Mouse (Mus musculus) cerebellum, postnatal 10 days (tissue): Measurements from ENCODE around the gene Tbx2.
A peak's percentile ranks its signal among the peaks of the same experiment; 100 is the strongest.

Source experiments
- DNase-seq, 2 experiments: peaks; one replicate each; pipeline ENCODE4 v3.0.0; 2021; ENCODE audit warnings: mixed read lengths in 2 of 2

The Tbx2 gene

DNA sequence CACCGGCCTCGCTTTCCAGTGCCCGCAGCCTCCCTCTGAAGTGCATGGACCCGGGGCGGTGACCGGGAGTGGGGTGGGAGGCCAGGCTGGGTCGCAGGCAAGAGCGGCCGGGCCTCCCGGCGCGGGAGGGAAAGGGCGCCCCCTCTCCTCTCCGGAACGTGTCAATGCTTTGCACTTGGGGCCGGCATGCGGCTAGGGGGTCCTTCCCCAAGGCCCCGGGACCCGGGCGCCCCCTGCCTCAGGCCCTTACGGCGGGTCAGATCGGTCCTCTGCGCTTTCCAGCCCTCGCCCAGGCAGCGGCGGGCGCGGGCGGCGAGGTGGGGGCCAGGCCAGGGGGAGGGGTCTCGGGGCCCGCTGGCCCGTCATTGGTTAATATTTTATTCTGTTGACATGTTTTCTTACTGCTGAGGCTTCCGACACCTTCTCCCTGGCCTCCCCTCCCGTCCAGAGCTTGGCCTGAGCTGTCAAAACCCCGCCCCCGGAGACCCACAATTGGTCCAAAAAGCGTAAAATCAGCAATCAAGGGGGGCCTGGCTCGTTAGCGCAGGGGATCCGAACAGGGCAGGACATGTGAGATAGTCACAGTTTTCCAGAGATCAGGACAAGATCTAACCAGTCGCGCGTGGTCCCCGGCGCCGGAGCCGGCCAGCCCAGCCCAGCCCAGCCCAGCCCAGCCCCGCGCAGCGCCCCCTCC, at the start of gene Tbx2:
Gene Tbx2, plus strand, starts transcription at position 321 of the 694 bp plus-strand sequence.
- peak; percentile 48 to 51 for DNase-seq

- peak in 1 of 2 experiments; percentile 19 for DNase-seq
These were observed 46.1 kb upstream of the Tbx2 start for GRCm38 (mm10) chr11:85786113-85786718.

DNA sequence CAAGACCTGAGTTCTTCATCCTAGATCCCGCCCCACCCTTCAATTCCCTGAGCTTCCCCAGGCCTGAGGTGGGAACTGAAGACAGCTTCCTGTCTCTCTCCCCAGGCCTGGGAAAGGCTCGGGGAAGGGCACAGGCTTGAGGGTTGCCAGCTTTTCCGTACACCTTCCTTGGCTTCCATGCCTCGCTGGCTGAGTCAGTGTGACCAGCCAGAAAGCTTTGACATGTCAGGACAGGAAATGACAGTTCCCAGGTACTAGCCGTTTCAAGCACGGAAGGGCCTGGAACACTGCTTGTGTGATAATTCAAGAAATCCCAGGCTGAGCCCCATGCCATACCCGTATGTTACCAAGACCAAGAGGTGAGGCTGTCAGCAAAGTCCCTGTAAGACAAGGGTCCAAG, 42.6 kb upstream of the Tbx2 start:
- no peak for DNase-seq

- DNase-seq, result no peak
These were observed 42.1 kb upstream of the Tbx2 start for GRCm38 (mm10) chr11:85790267-85790666.

DNA sequence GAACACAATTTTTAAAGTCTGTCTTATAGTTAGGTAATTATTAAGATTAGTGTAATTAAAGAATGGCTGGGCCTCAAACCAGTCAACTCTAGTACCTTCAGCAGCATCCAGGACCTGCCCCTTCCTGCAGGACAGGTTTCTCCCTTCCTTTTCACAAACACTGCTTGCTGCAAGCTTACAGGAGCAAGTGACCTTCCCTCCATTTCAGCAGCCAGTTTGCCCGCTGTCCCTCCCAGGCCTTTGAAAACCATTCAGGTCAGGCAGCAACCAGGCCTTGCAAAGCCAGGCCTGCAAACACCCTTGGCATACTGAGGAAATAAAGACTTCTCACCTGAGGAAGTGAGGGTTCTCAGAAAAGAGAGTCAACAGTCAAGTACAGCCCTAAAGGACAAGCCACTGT, 41.1 kb upstream of the Tbx2 start:
- no peak for DNase-seq

DNA sequence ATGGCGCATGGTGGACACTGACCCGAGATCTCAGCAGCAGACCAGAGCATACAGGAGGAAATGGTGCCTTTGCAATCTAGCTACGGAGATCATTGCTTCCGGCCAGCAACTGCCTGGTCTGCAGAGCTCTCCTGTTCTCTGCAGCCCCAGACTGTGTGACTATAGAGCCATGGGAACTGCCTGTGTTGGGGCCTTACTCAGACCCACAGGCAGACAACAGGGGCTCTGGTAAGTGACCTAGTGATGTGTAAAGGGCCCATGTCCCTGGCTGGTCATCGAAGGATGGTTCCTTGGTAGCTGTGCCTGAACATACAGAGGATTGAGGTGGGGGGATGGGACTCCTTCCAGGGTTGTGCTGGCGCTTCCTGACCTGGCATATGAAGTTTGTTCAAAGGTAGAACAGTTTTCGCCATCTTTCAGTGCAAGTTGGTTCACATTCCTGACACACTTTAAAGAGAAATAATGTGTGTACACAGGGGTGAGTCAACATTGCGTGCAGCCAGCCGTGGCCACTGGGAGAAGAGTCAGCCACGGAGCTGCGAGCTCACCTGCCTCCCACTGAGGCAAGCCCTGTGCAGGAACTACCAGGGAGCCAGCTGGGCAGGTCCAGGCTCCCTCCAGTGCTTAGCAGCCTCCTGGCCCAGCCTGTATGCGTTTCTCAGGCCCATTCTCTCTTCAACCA, 39.7 kb upstream of the Tbx2 start:
- no peak for DNase-seq

DNA sequence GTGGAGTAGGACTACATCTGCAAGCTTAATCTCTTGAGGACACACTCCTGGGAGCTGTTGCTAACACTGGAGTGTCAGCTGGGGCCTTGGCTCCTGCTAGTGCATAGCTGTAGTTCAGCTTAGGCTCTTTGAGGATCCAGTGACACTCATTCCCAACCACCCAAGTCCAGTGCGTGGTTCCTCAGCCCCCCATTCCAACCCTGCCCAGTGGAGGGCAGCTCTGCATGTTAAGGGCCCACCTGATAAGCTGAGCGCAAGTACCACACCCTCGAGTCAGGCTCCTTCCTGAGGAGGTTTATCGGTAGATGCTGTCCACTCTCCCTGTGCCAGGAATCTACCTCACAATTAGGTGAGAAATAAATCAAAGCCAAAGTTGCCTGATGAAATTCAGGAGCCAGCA, 32.9 kb upstream of the Tbx2 start:
- no peak for DNase-seq

DNA sequence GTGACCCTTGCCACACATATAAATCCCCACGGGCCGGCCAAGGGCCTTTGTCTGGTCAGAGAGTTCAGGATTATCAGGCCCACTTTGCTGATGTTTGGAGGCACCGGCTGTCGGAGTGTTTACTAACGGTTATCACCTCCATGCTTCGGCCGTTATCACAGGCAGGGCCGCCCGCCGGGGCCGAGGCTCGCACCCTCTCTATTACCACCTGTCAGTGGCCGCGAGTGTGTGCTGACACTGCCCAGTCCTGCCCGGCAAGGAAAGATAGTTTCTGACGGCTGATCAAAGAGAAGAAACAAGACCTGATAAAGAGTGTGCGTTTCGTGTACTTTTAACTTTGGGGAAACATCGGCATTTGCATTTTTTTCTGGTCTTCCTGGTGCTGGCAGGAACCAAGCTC, 32.5 kb upstream of the Tbx2 start:
- DNase-seq, result no peak

- DNase-seq, result no peak
These were observed 32.0 kb upstream of the Tbx2 start for GRCm38 (mm10) chr11:85800380-85800779.

DNA sequence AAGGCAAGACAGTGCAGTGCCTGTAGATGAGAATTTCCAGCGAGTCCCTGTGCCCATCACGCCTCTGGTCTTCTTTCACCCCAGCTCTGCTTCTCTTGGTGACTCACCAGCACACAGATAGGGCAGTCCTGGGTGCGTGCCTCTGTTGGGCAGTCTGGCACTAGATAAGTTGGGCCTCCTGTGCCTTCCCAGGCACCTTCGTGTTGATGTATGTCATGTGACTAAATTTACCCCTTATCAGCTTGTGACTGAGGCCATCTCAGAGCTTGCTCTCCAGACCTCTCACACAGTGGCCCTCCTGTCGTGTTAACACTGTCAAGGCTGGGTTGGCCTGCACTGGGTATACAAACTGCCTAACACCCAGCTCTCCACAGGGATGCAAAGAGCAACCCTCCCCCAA, 28.3 kb upstream of the Tbx2 start:
- no peak for DNase-seq

DNA sequence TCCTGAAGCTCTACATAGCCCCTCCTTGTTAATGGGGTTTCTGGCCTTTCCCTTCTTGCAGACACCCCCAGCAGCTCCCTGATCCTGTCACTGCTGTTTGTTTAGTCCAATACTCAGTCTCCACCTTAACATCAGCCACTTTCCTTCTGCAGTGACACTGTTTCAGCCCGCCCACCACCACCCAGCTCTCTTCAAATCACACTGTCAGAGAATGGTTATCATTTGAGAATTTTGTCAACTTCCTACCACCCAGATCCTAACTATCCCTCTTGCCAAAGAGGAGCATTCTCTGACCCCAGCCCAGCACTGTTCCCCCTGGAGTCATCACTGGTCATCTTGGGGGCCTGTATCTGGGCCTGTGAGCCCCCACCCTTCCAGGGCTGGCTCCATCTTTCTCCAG, 26.6 kb upstream of the Tbx2 start:
- DNase-seq, result no peak

- no peak for DNase-seq
These were observed 25.0 kb upstream of the Tbx2 start for GRCm38 (mm10) chr11:85807353-85807752.

GRCm38 (mm10) chr11:85811229-85811628, 21.1 kb upstream of the Tbx2 start:
- no peak for DNase-seq

DNA sequence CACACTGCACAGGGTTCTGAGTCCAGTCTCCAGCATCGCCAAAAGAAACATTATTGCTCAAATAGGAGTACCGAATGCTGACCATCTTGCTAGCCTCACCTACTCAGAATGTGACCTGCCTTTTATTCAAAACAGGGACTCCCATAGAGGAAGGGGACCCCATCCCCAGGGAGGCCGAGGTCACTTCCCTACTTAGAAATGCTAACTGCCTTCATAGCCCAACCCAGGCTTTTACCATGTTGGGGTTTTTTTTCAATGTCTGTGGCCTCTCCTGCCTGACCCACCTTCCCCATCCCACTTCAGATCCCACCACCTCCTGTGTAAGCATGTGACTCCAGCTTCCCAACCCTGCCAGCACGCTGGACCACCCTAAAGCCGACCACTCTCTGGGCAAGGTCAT, 20.7 kb upstream of the Tbx2 start:
- DNase-seq, result no peak

DNA sequence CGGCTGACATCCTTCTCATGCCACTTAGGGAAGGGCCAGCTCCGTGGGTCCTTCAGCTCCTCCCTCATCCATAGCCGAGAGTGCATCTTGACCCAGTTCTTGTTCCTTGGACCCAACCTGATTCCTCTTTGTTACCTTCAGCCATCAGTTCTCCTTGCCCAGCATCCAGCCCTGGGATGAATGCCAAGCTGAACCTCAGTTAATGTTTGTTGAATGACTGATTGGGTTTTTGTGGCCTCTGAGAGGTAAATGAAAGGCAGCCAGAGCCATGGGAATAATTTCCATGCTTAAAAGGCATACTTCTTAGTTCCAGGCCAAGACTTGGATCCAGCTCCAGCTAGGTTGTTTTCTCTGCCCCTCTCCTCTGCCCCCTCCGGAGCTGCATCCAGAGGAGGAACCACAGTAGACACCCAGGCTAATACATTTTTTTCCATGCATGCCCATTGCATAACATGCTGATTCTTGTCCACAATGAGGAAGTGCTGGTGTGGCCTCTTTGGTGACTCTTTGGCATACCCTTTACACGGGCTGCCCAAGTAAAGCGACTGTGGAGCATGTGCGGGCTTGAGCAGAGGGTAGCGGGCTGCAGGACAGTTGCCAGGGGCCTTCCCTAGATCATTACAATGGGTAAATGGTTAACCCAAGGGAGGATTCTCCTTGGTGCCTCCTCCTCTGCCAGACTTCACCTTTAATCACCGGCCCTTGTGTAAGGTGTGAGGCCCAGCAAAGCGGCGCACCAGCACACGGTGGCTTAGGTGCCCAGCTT, 20.0 kb upstream of the Tbx2 start:
- DNase-seq, result peak in 1 of 2 experiments; percentile 18

- no peak for DNase-seq
These were observed 17.7 kb upstream of the Tbx2 start for GRCm38 (mm10) chr11:85814678-85815077.

- no peak for DNase-seq
These were observed 15.9 kb upstream of the Tbx2 start for GRCm38 (mm10) chr11:85816471-85816870.

GRCm38 (mm10) chr11:85818401-85818800, 13.9 kb upstream of the Tbx2 start:
- DNase-seq, result peak in 1 of 2 experiments; percentile 13

DNA sequence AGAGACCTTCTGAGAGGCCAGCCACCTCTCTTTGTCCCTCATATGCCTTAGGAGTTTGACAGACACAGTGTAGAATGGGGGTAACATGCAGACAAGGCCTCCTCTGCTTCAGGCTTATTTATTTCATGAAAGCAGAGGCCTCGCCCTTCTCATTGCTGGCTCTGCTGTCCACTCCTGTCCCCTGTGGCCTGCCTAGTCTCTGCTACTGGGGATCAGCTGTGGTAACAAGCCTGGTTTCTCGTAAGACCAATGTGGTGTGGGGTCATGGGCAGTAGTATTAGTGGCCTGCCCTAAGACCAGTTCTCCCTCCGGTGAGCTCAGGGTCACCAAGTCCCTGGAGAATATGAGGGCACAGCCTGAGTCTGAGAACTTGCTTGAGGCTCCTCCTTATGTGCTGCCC, 11.4 kb upstream of the Tbx2 start:
- no peak for DNase-seq

DNA sequence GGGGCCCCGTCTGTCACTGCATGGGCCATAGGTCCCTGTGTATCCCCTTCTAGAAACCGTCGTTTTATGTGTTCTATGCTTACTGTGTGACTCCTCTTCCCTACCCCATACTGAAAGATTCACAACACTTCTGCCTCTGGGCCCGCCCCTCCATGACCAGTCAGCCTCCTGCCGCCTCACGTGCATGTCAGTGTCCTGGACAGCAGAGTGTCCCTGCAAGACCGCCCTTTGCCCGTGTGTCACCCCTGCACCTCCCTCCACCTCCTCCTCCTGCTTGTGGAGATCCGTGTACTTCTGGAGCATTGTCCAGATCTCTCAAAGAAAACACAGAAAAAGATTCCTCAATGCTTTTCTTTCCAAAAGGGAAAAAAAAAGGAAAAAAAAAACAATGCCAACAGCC, 10.7 kb upstream of the Tbx2 start:
- DNase-seq, result no peak

DNA sequence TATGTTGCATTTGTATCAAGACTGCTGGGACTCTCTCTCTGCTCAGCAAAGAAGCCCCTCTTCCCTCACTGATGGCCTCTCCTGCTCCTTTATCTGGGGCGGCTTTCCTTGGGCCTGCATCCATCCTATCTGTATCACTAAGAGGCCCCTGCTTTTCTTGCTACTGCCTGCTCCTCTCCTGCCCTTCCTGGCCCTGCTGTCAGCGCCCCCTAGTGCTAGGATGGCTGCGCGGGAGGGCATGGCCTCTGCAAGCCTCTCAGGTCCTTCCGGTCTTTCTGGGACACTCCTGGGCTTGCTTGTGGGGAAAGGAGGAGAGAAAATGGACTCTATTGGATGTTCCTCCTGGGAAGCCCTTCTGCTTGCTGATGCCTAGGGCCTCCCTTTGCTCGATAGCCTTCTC, 9.2 kb upstream of the Tbx2 start:
- peak; percentile 91 to 92 for DNase-seq

- DNase-seq, result no peak
These were observed 8.6 kb upstream of the Tbx2 start for GRCm38 (mm10) chr11:85823794-85824193.

DNA sequence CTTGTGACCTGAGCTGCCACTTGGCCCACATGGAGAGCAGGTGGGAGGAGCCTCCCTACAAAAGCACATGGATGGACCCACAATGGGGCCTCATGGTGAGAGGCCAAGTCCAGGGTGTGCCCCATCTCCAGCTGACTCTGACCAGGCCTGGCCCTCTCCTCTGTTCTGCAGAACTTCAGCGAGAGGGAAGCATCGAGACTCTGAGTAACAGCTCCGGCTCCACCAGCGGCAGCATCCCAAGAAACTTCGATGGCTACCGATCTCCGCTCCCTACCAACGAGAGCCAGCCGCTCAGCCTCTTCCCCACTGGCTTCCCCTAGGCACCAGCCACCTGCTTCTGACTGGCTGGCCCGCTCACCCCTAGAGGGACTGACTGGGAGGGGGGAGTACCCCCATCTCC, 7.3 kb upstream of the Tbx2 start:
- no peak for DNase-seq

- no peak for DNase-seq
These were observed 6.5 kb upstream of the Tbx2 start for GRCm38 (mm10) chr11:85825823-85826222.
